Mouse (Mus musculus) MEL (cell line): ENCODE results near the gene Gdap1l1. TPM values are rescaled to one million over a fixed set of nuclear protein-coding genes. Genes with fewer than 3 reads are reported as not detected.

Experiments
- DNase-seq: peaks from one replicate; pipeline ENCODE4 v3.0.0; 2011; ENCODE audit warnings: low read depth, low spot score
- H3K27ac ChIP-seq: 2 replicates; pipeline ENCODE4 v1.5.1; 2012; ENCODE audit warnings: low read depth, mild to moderate bottlenecking, control low read depth, low read length, moderate library complexity; ENCODE audit not compliant: control insufficient read depth
- H3K27me3 ChIP-seq, 2 experiments: fragments of 150-350 bp in 1 of 2; sonication (generic) in 1 of 2; 2 replicates each; pipeline ENCODE4 v1.6.1; 2012; ENCODE audit warnings: low read length in 2 of 2, mild to moderate bottlenecking in 2 of 2, improper control_type of control experiment in 1 of 2, moderate library complexity in 1 of 2; ENCODE audit not compliant: insufficient read depth in 2 of 2, control insufficient read depth in 1 of 2
- H3K36me3 ChIP-seq, 2 experiments: 2 replicates each; pipeline ENCODE4 v1.6.1; 2012 to 2014; ENCODE audit warnings: low read length in 2 of 2, improper control_type of control experiment in 1 of 2, inconsistent platforms in 1 of 2, mild to moderate bottlenecking in 1 of 2; ENCODE audit not compliant: insufficient read depth in 2 of 2, control insufficient read depth in 1 of 2
- H3K4me1 ChIP-seq, 2 experiments: fragments of 150-350 bp in 1 of 2; sonication (generic) in 1 of 2; 2 replicates each; pipeline ENCODE4 v1.6.1; 2012; ENCODE audit warnings: low read length in 2 of 2, improper control_type of control experiment in 1 of 2, mild to moderate bottlenecking in 1 of 2; ENCODE audit not compliant: insufficient read depth in 2 of 2, control insufficient read depth in 1 of 2
- H3K4me3 ChIP-seq, 2 experiments: fragments of 150-350 bp in 1 of 2; sonication (generic) in 1 of 2; 2 replicates each; pipeline ENCODE4 v1.5.1; 2012; ENCODE audit warnings: low read depth in 2 of 2, low read length in 2 of 2, mild to moderate bottlenecking in 2 of 2, moderate library complexity in 2 of 2, control low read depth in 1 of 2, improper control_type of control experiment in 1 of 2; ENCODE audit not compliant: control insufficient read depth in 1 of 2, insufficient read depth in 1 of 2
- H3K79me2 ChIP-seq: 2 replicates; pipeline ENCODE4 v1.6.1; 2012; ENCODE audit warnings: mild to moderate bottlenecking, low read length, moderate library complexity; ENCODE audit not compliant: control insufficient read depth, poor library complexity, insufficient read depth
- H3K9ac ChIP-seq: 2 replicates; pipeline ENCODE4 v1.6.1; 2012; ENCODE audit warnings: low read depth, mild to moderate bottlenecking, control low read depth, low read length, moderate library complexity; ENCODE audit not compliant: control insufficient read depth, poor library complexity, severe bottlenecking
- H3K9me3 ChIP-seq: fragments of 150-350 bp; sonication (generic); replicated peaks from 2 replicates; pipeline ENCODE4 v1.6.1; 2012; ENCODE audit warnings: mild to moderate bottlenecking, low read length, improper control_type of control experiment, moderate library complexity; ENCODE audit not compliant: insufficient read depth
- BHLHE40 ChIP-seq: IDR thresholded peaks from 2 replicates; pipeline ENCODE4 v1.6.1; 2012; ENCODE audit warnings: low read depth, mild to moderate bottlenecking, inconsistent platforms, low read length, improper control_type of control experiment, borderline replicate concordance
- CHD1 ChIP-seq: IDR thresholded peaks from 2 replicates; pipeline ENCODE4 v1.6.1; 2012; ENCODE audit warnings: low read depth, mild to moderate bottlenecking, inconsistent platforms, low read length, improper control_type of control experiment
- CHD2 ChIP-seq: IDR thresholded peaks from 2 replicates; pipeline ENCODE4 v1.6.1; 2011; ENCODE audit warnings: low read length, improper control_type of control experiment
- CTCF ChIP-seq, 3 experiments: IDR thresholded peaks in 2 of 3; conservative IDR thresholded peaks in 1 of 3; 2 replicates each; pipeline ENCODE4 v1.5.1; 2011 to 2012; ENCODE audit warnings: low read length in 3 of 3, low read depth in 2 of 3, mild to moderate bottlenecking in 2 of 3, improper control_type of control experiment in 1 of 3, inconsistent platforms in 1 of 3, mixed read lengths in 1 of 3, moderate library complexity in 1 of 3; ENCODE audit not compliant: control insufficient read depth in 1 of 3, insufficient read depth in 1 of 3, poor library complexity in 1 of 3, severe bottlenecking in 1 of 3
- E2F4 ChIP-seq: IDR thresholded peaks from 2 replicates; pipeline ENCODE4 v1.6.1; 2011; ENCODE audit warnings: low read depth, low read length, improper control_type of control experiment, borderline replicate concordance
- EP300 ChIP-seq, 2 experiments: IDR thresholded peaks; 2 replicates each; pipeline ENCODE4 v1.6.1; 2011; ENCODE audit warnings: improper control_type of control experiment in 2 of 2, low read length in 2 of 2, low read depth in 1 of 2, mild to moderate bottlenecking in 1 of 2
- ETS1 ChIP-seq: IDR thresholded peaks from 2 replicates; pipeline ENCODE4 v1.6.1; 2012; ENCODE audit warnings: low read depth, mild to moderate bottlenecking, inconsistent platforms, low read length, improper control_type of control experiment, moderate library complexity
- GABPA ChIP-seq: IDR thresholded peaks from 2 replicates; pipeline ENCODE4 v1.6.1; 2012; ENCODE audit warnings: low read depth, mild to moderate bottlenecking, inconsistent platforms, low read length, improper control_type of control experiment, moderate library complexity
- GATA1 ChIP-seq: IDR thresholded peaks from 2 replicates; pipeline ENCODE4 v1.6.1; 2011; ENCODE audit warnings: low read depth, low read length, improper control_type of control experiment
- HCFC1 ChIP-seq: IDR thresholded peaks from 2 replicates; pipeline ENCODE4 v1.6.1; 2012; ENCODE audit warnings: low read depth, mild to moderate bottlenecking, inconsistent platforms, low read length, improper control_type of control experiment, moderate library complexity
- JUND ChIP-seq: IDR thresholded peaks from 2 replicates; pipeline ENCODE4 v1.6.1; 2011; ENCODE audit warnings: low read depth, mild to moderate bottlenecking, improper control_type of control experiment, low read length
- KAT2A ChIP-seq: conservative IDR thresholded peaks from 2 replicates; pipeline ENCODE4 v1.6.1; 2012; ENCODE audit warnings: low read depth, low read length, improper control_type of control experiment, inconsistent platforms
- MAX ChIP-seq: IDR thresholded peaks from 2 replicates; pipeline ENCODE4 v1.6.1; 2011; ENCODE audit warnings: low read length, improper control_type of control experiment
- MYB ChIP-seq: IDR thresholded peaks from 2 replicates; pipeline ENCODE4 v1.6.1; 2011; ENCODE audit warnings: mild to moderate bottlenecking, low read depth, low read length, improper control_type of control experiment
- NRF1 ChIP-seq: IDR thresholded peaks from 2 replicates; pipeline ENCODE4 v1.6.1; 2014; ENCODE audit warnings: low read depth, mild to moderate bottlenecking, inconsistent platforms, low read length, improper control_type of control experiment, moderate library complexity; ENCODE audit not compliant: poor library complexity, insufficient read depth, severe bottlenecking
- POLR2A ChIP-seq, 2 experiments: IDR thresholded peaks; 2 replicates each; pipeline ENCODE4 v1.6.1; 2011 to 2012; ENCODE audit warnings: low read length in 2 of 2, mild to moderate bottlenecking in 2 of 2, control low read depth in 1 of 2, improper control_type of control experiment in 1 of 2, low read depth in 1 of 2, moderate library complexity in 1 of 2; ENCODE audit not compliant: control insufficient read depth in 1 of 2, insufficient read depth in 1 of 2, poor library complexity in 1 of 2
- POLR2AphosphoS2 ChIP-seq: IDR thresholded peaks from 2 replicates; pipeline ENCODE4 v1.6.1; 2011; ENCODE audit warnings: low read length, improper control_type of control experiment
- POLR2AphosphoS5 ChIP-seq: IDR thresholded peaks from 2 replicates; pipeline ENCODE4 v1.6.1; 2012; ENCODE audit warnings: low read depth, borderline replicate concordance, mild to moderate bottlenecking, inconsistent platforms, low read length, moderate library complexity, mixed read lengths
- RAD21 ChIP-seq: IDR thresholded peaks from 2 replicates; pipeline ENCODE4 v1.6.1; 2011; ENCODE audit warnings: mild to moderate bottlenecking, low read depth, low read length, improper control_type of control experiment
- SIN3A ChIP-seq: IDR thresholded peaks from 2 replicates; pipeline ENCODE4 v1.6.1; 2012; ENCODE audit warnings: low read length, improper control_type of control experiment, inconsistent platforms
- SMC3 ChIP-seq: IDR thresholded peaks from 2 replicates; pipeline ENCODE4 v1.6.1; 2011; ENCODE audit warnings: low read depth, low read length, improper control_type of control experiment
- TAL1 ChIP-seq: IDR thresholded peaks from 2 replicates; pipeline ENCODE4 v1.6.1; 2012; ENCODE audit warnings: mild to moderate bottlenecking, inconsistent platforms, low read length, moderate library complexity, mixed read lengths
- TBP ChIP-seq: IDR thresholded peaks from 2 replicates; pipeline ENCODE4 v1.8.0; 2011; ENCODE audit warnings: low read depth, low read length, improper control_type of control experiment
- TCF12 ChIP-seq: IDR thresholded peaks from 2 replicates; pipeline ENCODE4 v1.6.1; 2014; ENCODE audit warnings: low read depth, mild to moderate bottlenecking, inconsistent platforms, low read length, improper control_type of control experiment, moderate library complexity
- UBTF ChIP-seq: IDR thresholded peaks from 2 replicates; pipeline ENCODE4 v1.6.1; 2012; ENCODE audit warnings: low read depth, mild to moderate bottlenecking, inconsistent platforms, low read length, improper control_type of control experiment, moderate library complexity, borderline replicate concordance; ENCODE audit not compliant: insufficient read depth
- USF1 ChIP-seq: IDR thresholded peaks from 2 replicates; pipeline ENCODE4 v1.6.1; 2014; ENCODE audit warnings: low read depth, mild to moderate bottlenecking, inconsistent platforms, low read length, improper control_type of control experiment, moderate library complexity
- ZC3H11A ChIP-seq: IDR thresholded peaks from 2 replicates; pipeline ENCODE4 v1.6.1; 2012; ENCODE audit warnings: low read depth, mild to moderate bottlenecking, inconsistent platforms, low read length, improper control_type of control experiment
- ZKSCAN1 ChIP-seq: IDR thresholded peaks from 2 replicates; pipeline ENCODE4 v1.6.1; 2012; ENCODE audit warnings: low read depth, mild to moderate bottlenecking, inconsistent platforms, low read length, improper control_type of control experiment, moderate library complexity
- polyA plus RNA-seq, 2 experiments: library from polyadenylated mRNA; stranded (reverse) in 1 of 2; unstranded in 1 of 2; fragments of >175 nt in 1 of 2; fragments of >200 nt in 1 of 2; gene quantifications; 2 replicates each; pipeline versions ENCODE4 v1.2.1 to v1.2.4; 2012; ENCODE audit warnings: low replicate concordance in 2 of 2, low read depth in 1 of 2; ENCODE audit not compliant: insufficient read length in 2 of 2, insufficient read depth in 1 of 2, missing spikeins in 1 of 2
- total RNA-seq: library from RNA; depleted of rRNA; stranded (reverse); fragments of 300-350 nt; gene quantifications from 2 replicates; pipeline ENCODE4 v1.2.3, GENCODE M21; 2012

Gene Gdap1l1
- total and polyA plus RNA-seq, 3 experiments = not detected

GRCm38 (mm10) chr2:163491351-163491750 lies 53.1 kb downstream of the Gdap1l1 start:
- TF ChIP-seq POLR2AphosphoS5 = no peak
- TF ChIP-seq CHD2 = no peak
- no peak for TF ChIP-seq HCFC1
- no peak for TF ChIP-seq TCF12
- TF ChIP-seq UBTF = no peak
- no peak for TF ChIP-seq MAX
- TF ChIP-seq CHD1 = no peak
- TF ChIP-seq POLR2AphosphoS2 = no peak
- TF ChIP-seq, all 39 proteins: peak for 0

DNA sequence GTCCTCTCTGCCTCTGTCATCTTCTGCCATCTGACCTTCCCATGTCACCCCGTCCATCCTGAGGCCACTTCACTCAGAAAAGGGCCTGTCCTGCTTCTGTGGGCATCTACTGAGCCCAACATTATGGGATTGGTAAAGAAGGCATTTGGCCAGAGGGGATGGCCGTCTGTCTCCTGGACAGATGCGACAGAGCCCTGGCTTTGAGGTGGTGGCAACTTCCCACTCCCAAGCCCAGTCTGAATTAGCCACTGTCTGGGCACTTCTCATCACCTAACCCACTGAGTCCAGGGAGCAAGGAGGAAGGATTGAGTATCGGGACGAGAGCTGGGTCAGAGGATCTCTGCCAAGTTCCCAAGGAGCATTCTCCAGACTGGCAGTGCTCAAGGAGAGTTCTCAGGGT lies 53.7 kb downstream of the Gdap1l1 start, which contains the start of gene R3hdml:
Gene R3hdml (plus strand): TSS at position 301 of the 400 bp plus-strand sequence.
- H3K27ac ChIP-seq = no peak within 1 kb of the TSS
- no peaks in the 10 kb centered on the region for H3K36me3 ChIP-seq
- no peaks in the 10 kb centered on the region for H3K79me2 ChIP-seq
- H3K9ac ChIP-seq = no peak within 1 kb of the TSS
- peaks cover 2 to 18% of the 10 kb centered on the region in 2 experiments for H3K27me3 ChIP-seq
- no peaks in the 10 kb centered on the region for H3K9me3 ChIP-seq
- DNase-seq = no peak
- H3K4me1 ChIP-seq = no peaks in the 10 kb centered on the region
- TF ChIP-seq SIN3A (no peak), CTCF (IDR thresholded peaks at IDR 0.05 in 2 of 3, conservative IDR thresholded peaks at IDR 0.05 in 1 of 3; ENCODE audit: control insufficient read depth in 1 of 3, insufficient read depth in 1 of 3, low read depth in 2 of 3, low read length in 3 of 3, poor library complexity in 1 of 3, severe bottlenecking in 1 of 3) (no peak), SMC3 (no peak), ZC3H11A (no peak), E2F4 (no peak), KAT2A (no peak), TBP (no peak), TCF12 (no peak), EP300 (IDR thresholded peaks at IDR 0.05; ENCODE audit: low read depth in 1 of 2, low read length in 2 of 2) (no peak)
- H3K4me3 ChIP-seq = no peak within 1 kb of the TSS

More at GRCm38 (mm10) chr2:163491351-163491750, 53.1 kb downstream of the Gdap1l1 start:
- H3K27me3 ChIP-seq = peaks cover 5 to 18% of the 10 kb centered on the region in 2 experiments
- H3K9ac ChIP-seq = no peak overlapping the region
- no peaks in the 10 kb centered on the region for H3K79me2 ChIP-seq
- H3K36me3 ChIP-seq = no peaks in the 10 kb centered on the region
- H3K4me3 ChIP-seq = no peak overlapping the region
- H3K9me3 ChIP-seq = no peaks in the 10 kb centered on the region
- DNase-seq = no peak
- H3K4me1 ChIP-seq = no peaks in the 10 kb centered on the region
- H3K27ac ChIP-seq = no peak overlapping the region

DNA sequence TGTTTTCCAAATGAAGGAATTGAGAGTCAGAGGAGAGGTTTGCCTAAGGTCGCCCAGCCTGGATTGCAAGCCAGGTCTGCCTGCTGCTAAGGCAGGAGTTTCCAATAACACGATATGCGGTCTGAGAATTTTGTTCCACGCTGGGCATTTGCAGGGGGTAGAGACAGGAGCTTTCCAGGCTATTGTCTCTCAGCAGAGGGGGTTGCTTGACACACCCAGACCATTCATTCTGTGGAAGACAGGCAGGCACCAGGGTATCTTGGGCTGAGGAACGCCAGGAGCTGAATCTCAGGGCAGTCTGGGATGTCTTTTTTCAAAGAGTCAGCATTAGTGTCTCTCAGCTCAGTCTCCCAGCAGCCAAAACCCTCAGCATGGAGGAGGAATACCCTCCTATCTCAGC lies 54.8 kb downstream of the Gdap1l1 start:
- H3K27me3 ChIP-seq = peaks cover 0 to 14% of the 10 kb centered on the region in 2 experiments
- H3K9ac ChIP-seq = no peak overlapping the region
- no peaks in the 10 kb centered on the region for H3K4me1 ChIP-seq
- TF ChIP-seq ETS1 (no peak), MYB (no peak), GATA1 (no peak), CHD2 (no peak), JUND (no peak), MAX (no peak), ZKSCAN1 (no peak), BHLHE40 (no peak), GABPA (no peak), POLR2A (IDR thresholded peaks at IDR 0.05; ENCODE audit: control insufficient read depth in 1 of 2, insufficient read depth in 1 of 2, low read depth in 1 of 2, low read length in 2 of 2, poor library complexity in 1 of 2) (no peak), RAD21 (no peak), USF1 (no peak), TBP (no peak), TAL1 (no peak), NRF1 (no peak), TCF12 (no peak)

More for the DNA sequence above, 54.8 kb downstream of the Gdap1l1 start:
- Histone ChIP-seq H3K4me3 (no peak overlapping the region), H3K79me2 (no peaks in the 10 kb centered on the region), H3K9me3 (no peaks in the 10 kb centered on the region), H3K36me3 (no peaks in the 10 kb centered on the region), H3K27ac (no peak overlapping the region)
- no peak for DNase-seq
